Comparison of ENCODE assay signal across 8 mouse cellular contexts in the genomic region with DNA sequence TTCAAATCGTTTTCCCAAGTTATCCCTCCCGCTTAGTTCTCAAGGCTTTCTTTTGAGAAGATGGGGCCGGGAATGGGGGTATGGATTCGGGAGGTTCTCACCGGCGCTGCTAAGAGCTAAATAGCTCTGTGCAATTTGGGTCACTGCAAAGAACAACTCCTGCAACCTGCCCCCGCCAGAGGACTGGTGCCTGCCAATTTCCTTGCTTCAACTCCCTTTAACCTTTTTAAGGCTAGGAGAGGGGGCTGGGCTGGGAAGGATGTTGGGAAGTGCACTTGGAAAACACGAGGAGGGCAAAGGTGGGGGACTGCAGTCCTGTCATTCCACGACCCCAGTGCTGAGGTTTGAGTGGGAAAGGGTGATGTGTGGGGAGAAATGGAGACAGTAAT. TPM values are rescaled to one million over a fixed set of nuclear protein-coding genes. Genes with fewer than 3 reads are reported as not detected.
DNase-seq lines count a peak whose midpoint lies in the region.

No protein-coding gene starts in this region.

- intact Hi-C loops in gastrocnemius, postnatal 14 days (cut with DNase I; ENCODE audit: low total_unique reads): no loop called here

- peak; percentile 33 for DNase-seq in adrenal gland, adult 18-20 months (ENCODE audit: low spot score in 2 of 2)
- no peak for DNase-seq in adrenal gland, postnatal 4 days (ENCODE audit: low spot score in 2 of 2)
- peak; percentile 46 to 49 for DNase-seq in B cell, adult 2 months
- peak; percentile 66 to 74 for DNase-seq in cerebellum, postnatal 10 days
- DNase-seq in gastrocnemius, postnatal 14 days: peak; percentile 12
- peak; percentile 43 for DNase-seq in kidney, postnatal 14 days
- peak; percentile 30 for DNase-seq in lung, postnatal 10 days
- DNase-seq in spleen, postnatal 36 days (ENCODE audit: low spot score in 2 of 2): peak; percentile 7 to 16

RNA-seq across cellular contexts. Expression of gene Rab30, which starts 0.5 kb away (rescaled TPM):
- 1 to 10 TPM; 4.4 to 8.0 TPM for total RNA-seq in adrenal gland, adult 18-20 months (2021)
- 1 to 10 TPM; 7.6 to 8.0 TPM for total RNA-seq in adrenal gland, postnatal 4 days (2021)
- 1 to 10 TPM; 5.0 to 6.3 TPM for total RNA-seq in gastrocnemius, postnatal 14 days (2021)

Comparison
In these comparisons a context has a peak if more than half of its experiments do, and no peak if none do; other contexts are left out.
1. DNase-seq: peak in adrenal gland, adult 18-20 months (2 of 2), B cell, adult 2 months (2 of 2), cerebellum, postnatal 10 days (2 of 2), gastrocnemius, postnatal 14 days (single experiment), kidney, postnatal 14 days (single experiment), lung, postnatal 10 days (single experiment) and spleen, postnatal 36 days (2 of 2); none in adrenal gland, postnatal 4 days (0 of 2).